Mouse (Mus musculus): ENCODE data around the gene Hif1an. TPM values are rescaled to one million over a fixed set of nuclear protein-coding genes. Genes with fewer than 3 reads are reported as not detected.

Hif1an gene
- total RNA-seq, 2 experiments from 2014 or later, result 3.8 to 6.6 TPM

GRCm38 (mm10) chr19:44554861-44555590 lies 7.6 kb upstream of the Hif1an start, which contains the start of gene Ndufb8:
Gene Ndufb8, minus strand, starts transcription at chr19:44555440.
- peak; percentile 99 for ATAC-seq (ENCODE audit: poor library complexity, severe bottlenecking)

DNA sequence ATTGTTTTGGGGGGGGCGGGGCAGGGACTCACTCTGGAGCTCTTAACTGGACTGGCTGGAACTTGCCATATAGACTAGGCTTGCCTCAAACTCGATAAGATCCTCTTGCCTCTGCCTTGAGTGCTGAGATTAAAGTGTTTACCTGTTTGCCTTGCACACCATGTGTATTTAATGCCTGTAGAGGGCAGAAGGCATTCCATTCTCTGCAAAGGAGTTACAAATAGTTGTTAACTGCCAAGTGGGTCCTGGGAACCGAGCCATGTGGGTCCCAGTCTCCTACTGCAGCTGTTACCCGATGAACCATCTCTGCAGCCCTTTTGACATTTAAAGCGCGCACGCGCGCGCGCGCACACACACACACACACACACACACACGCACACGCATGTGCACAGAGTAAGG lies 1.4 kb downstream of the Hif1an start:
- no peak for ATAC-seq (ENCODE audit: poor library complexity, severe bottlenecking)

DNA sequence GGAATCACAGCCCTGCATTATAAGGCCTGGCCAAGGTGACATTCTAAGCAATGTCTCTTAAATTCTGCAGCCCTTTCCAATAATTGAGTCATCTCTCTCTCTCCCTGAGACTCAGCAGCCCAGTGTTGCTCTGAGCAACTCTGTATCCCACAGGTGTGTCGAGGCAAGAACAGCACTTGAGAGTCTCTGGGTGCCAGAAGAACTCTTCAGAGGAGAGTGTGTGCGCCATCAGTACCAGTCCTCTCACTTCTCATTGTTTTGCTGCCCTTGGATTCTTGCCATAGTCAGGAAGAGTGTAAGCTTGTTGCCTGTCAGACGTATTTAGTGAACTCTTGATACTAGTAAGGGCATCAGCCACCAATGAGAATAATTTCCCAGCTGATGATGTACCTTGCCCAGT lies 5.1 kb downstream of the Hif1an start:
- no peak for ATAC-seq (ENCODE audit: poor library complexity, severe bottlenecking)

- ATAC-seq (ENCODE audit: poor library complexity, severe bottlenecking), result no peak
Measured at GRCm38 (mm10) chr19:44576275-44576674, 13.6 kb downstream of the Hif1an start.

DNA sequence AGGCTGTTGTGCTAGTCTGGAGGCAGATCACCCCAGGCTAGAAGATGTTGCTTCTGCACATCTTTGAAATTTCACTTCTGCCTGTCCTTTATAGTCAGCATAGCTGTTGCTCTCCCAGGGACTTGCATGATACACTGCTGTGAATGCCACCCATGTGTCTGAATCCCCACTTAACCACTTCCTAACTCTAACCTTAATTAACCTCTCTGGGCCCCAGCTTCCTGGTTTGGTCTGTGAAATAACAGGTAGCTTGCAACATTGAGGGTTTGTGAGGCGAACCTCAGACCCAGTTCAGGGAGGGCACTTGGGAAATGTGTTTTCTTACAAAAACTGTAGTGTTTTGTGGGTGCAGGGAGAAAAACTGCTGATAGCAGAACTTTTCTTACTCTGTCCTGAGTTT lies 15.4 kb downstream of the Hif1an start:
- peak; percentile 69 for ATAC-seq (ENCODE audit: poor library complexity, severe bottlenecking)

DNA sequence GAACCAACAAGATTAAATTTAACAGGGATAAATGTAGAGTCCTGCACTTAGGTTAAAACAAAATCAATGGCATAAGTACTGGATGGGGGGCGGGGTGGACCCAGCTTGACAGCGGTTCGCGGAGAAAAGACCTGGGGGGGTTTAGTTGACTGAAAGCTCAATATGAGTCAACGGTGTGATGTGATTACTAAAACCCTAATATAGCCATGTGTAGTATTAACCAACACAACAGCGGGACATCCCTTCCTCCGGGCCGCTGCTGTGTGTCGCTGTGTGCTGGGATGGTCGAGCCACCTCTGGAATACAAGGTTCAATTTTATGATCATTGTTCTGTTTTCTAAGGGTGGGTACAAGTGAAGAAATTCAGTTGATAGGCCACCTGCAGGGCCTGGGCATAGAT lies 19.5 kb downstream of the Hif1an start:
- ATAC-seq (ENCODE audit: poor library complexity, severe bottlenecking), result no peak

- peak; percentile 96 for ATAC-seq (ENCODE audit: poor library complexity, severe bottlenecking)
Measured at GRCm38 (mm10) chr19:44582638-44583309, 20.1 kb downstream of the Hif1an start.

- ATAC-seq (ENCODE audit: poor library complexity, severe bottlenecking), result no peak
Measured at GRCm38 (mm10) chr19:44588036-44588435, 25.4 kb downstream of the Hif1an start.

DNA sequence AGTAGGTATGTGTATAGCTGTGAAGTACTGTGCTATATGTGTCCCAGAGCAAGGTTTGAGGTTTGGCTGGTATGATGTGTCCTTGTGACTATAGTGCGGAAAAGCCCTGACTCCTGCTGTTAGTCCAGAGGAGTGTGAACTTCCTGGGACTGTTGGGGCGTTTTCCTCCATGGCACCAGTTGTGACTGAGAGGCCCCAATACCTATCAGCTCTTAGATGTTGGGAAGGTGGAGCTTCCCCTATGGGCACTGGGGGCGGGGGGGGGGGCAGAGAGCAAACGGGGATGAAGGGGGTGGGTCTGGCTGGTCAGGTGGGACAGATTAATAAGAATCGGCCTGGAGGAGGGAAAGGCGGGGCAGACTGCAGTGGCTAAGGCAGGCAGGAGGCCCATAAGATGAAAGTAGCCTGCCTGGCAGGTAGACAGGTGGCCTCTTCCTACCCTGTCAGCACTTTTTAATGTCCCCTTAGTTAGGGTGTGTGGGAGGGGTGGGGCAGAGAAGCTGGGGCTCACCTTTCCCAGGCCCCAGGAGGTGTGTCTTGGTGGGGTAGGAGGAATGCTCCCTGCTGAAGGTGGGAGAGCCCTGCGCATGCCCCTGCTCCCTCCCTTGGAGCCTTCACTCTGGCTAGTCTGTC lies 27.1 kb downstream of the Hif1an start:
- no peak for ATAC-seq (ENCODE audit: poor library complexity, severe bottlenecking)

DNA sequence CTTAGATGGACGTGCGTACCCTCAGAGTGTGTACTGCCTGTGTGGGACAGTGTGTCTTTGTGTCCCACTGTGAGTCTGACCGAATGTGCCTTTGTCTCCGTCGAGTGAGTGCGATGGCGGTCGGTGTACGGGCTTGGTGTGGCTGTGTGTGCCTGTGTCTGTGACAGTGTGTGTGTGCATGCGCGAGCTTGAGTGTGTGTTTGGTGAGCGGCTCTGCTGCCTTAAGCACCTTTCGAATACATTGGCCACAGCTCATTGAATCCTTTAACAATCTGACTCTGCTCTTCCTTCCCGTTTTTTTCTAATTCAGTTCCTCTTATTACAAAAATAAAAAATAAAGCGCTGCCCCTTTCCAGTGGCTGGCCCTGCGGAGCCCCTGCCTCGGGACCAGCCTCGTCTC lies 28.3 kb downstream of the Hif1an start:
- peak; percentile 30; the same call in 1 of the 2 replicates for ATAC-seq (ENCODE audit: poor library complexity, severe bottlenecking)

GRCm38 (mm10) chr19:44591638-44592037 lies 29.0 kb downstream of the Hif1an start:
- no peak for ATAC-seq (ENCODE audit: poor library complexity, severe bottlenecking)

- ATAC-seq (ENCODE audit: poor library complexity, severe bottlenecking), result no peak
Measured at GRCm38 (mm10) chr19:44594180-44594579, 31.5 kb downstream of the Hif1an start.

DNA sequence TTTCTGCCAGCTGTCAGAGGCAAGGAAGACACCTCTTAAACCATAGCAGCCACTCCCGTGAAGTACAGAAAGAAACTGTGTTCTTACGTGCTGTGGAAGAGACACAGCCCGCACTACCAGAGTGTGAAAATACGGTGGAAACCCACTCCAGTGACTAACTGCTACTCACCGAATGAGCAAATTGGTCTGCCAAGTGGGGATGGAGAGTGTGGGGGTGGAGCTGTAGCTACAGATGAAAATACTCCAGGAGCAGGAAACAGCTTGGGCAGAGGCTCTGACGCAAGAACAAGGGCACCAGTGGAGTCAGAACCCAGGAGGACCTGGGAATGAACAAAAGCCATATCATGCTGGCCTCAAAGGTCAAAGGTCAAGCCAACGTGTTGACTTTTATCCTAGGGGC lies 55.5 kb downstream of the Hif1an start:
- no peak for ATAC-seq (ENCODE audit: poor library complexity, severe bottlenecking)

Other genes starting within 250 kb of the Hif1an start
- 0.40 TPM in 1 of 2 replicates, not detected in the other for gene Scd4, start 229.8 kb upstream of the Hif1an start, total RNA-seq (2015)
- 0.12 TPM in 1 of 2 replicates, not detected in the other for gene Scd4, start 229.8 kb upstream of the Hif1an start, total RNA-seq (2017)
- 0.54 and 0.64 TPM in 2 replicates for gene Scd1, start 155.0 kb upstream of the Hif1an start, total RNA-seq (2015)
- gene Scd1, start 155.0 kb upstream of the Hif1an start, total RNA-seq (2017), result 0.18 and 0.98 TPM in 2 replicates
- not detected in 2 replicates for gene Wnt8b, start 69.4 kb upstream of the Hif1an start, total RNA-seq (2015)
- gene Wnt8b, start 69.4 kb upstream of the Hif1an start, total RNA-seq (2017), result 0.07 TPM in 1 of 2 replicates, not detected in the other
- 0.11 and 0.51 TPM in 2 replicates for gene Sec31b, start 17.0 kb upstream of the Hif1an start, total RNA-seq (2015)
- gene Sec31b, start 17.0 kb upstream of the Hif1an start, total RNA-seq (2017), result 0.37 and 0.92 TPM in 2 replicates
- gene Gm20538, start 10.0 kb upstream of the Hif1an start, total RNA-seq (2015), result not detected in 2 replicates
- not detected in 2 replicates for gene Gm20538, start 10.0 kb upstream of the Hif1an start, total RNA-seq (2017)
- gene Ndufb8, start 7.4 kb upstream of the Hif1an start, total RNA-seq (2015), result 305 and 327 TPM in 2 replicates
- gene Ndufb8, start 7.4 kb upstream of the Hif1an start, total RNA-seq (2017), result 205 and 223 TPM in 2 replicates
- not detected in 2 replicates for gene Pax2, start 193.2 kb downstream of the Hif1an start, total RNA-seq (2015)
- not detected in 2 replicates for gene Pax2, start 193.2 kb downstream of the Hif1an start, total RNA-seq (2017)

All from megakaryocyte, adult 5-6 weeks (primary cell).